Mouse (Mus musculus) left cerebral cortex, postnatal 14 days (tissue): ENCODE data around the gene Was. TPM values are rescaled to one million over a fixed set of nuclear protein-coding genes. Genes with fewer than 3 reads are reported as not detected.
A peak's percentile ranks its signal among the peaks of the same experiment; 100 is the strongest.
"Not testable (repeated sequence)": the region's sequence is repeated elsewhere in the genome, so short reads cannot be mapped to it uniquely, and the experiment has no call there.

Source experiments
- DNase-seq, 2 experiments: peaks; one replicate each; pipeline ENCODE4 v3.0.0; 2021 to 2022; ENCODE audit warnings: low spot score in 2 of 2, mixed read lengths in 1 of 2
- intact Hi-C: fragments of 180-260 bp; cut with DNase I; formaldehyde crosslinking; loops from one replicate; pipeline ENCODE4 v1.15.1; 2025
- long read RNA-seq, 2 experiments: library from polyadenylated mRNA; stranded (forward); transcript quantifications; one replicate each; pipeline ENCODE4 v2.0.0; 2021
- total RNA-seq, 2 experiments: library from RNA; stranded (reverse); gene quantifications; 2 replicates each; pipeline ENCODE4 v1.2.3; 2021

Gene Was
- 1 to 10 TPM; 1.1 to 2.9 TPM for total RNA-seq
- long read RNA-seq, experiment 1, result 0 reads
- long read RNA-seq, experiment 2, result 0 reads

DNA sequence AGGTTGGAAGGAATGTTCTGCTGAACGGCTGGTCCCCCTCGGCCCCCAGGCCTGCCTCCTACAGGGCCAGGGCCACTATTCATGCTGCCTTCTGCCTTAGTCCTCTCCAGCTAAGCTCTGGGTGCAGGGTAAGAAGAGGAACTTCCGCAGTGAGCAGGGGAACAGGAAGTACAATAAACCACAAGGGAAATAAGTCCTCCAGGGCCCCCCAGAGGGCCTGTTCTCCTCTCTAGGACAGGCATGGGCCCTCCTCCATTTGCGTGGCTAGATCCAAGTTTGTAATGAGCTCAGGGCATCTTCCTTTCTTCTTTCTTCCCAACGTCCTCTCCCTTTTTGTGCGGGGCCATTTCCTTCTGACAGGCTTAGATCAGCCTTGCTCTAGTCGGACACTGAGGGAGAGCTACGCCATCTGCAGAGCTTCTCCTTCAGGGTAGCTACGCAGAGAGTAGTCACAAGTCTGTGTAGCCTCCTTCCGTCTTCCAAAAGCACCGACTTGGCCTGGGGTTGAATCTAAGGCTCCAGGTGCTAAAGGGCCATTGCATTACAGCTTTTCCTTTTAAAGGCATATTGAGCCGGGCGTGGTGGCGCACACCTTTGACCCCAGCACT, at the start of gene Was:
Gene Was (minus strand): TSS at position 153 of the 608 bp plus-strand sequence.
- intact Hi-C loops, result no loop called here
- no peak for DNase-seq

DNA sequence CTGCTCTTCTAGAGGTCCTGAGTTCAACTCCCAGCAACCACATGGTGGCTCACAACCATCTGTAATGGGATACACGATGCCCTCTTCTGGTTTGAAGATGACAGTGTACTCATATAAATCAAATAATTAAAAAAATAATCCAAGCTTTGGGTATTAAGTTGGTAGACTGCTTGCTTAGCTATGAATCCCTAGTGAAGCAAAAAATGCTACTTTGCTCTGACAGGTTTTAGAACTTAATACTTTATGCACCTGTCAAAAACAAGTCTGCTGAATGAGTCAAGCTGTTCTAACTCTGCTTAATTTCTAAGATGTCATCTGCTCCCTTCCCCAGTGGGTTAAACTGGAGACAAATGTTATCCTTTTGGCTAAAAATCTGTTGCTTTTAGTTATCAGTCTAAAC, 49.2 kb upstream of the Was start:
- no peak for DNase-seq
- intact Hi-C loops, result loop anchor here (10.0 kb wide), 1 partner anchor 215 kb away; the partner anchor contains the start of gene Eras

DNA sequence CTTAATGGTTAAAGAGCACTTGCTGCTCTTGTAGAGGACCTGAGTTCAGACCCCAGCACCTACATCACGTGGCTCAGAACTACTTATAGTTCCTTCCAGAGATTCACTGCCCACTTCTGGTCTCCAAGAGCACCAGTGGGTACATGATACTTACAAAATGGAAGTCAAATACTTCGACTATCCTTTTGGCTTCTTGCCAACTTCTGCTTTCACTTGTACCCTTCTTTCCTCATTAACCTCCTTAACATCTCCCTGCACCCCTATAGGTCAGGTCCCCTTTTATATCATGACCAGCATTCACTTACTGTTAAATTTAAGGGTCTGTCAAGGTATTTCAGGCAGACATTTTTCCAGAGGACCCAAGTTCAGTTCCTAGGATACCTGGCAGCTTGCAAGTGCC, 45.6 kb upstream of the Was start:
- no peak for DNase-seq
- intact Hi-C loops, result loop anchor here (10.0 kb wide), 1 partner anchor 211 kb away; the partner anchor contains the start of gene Eras

DNA sequence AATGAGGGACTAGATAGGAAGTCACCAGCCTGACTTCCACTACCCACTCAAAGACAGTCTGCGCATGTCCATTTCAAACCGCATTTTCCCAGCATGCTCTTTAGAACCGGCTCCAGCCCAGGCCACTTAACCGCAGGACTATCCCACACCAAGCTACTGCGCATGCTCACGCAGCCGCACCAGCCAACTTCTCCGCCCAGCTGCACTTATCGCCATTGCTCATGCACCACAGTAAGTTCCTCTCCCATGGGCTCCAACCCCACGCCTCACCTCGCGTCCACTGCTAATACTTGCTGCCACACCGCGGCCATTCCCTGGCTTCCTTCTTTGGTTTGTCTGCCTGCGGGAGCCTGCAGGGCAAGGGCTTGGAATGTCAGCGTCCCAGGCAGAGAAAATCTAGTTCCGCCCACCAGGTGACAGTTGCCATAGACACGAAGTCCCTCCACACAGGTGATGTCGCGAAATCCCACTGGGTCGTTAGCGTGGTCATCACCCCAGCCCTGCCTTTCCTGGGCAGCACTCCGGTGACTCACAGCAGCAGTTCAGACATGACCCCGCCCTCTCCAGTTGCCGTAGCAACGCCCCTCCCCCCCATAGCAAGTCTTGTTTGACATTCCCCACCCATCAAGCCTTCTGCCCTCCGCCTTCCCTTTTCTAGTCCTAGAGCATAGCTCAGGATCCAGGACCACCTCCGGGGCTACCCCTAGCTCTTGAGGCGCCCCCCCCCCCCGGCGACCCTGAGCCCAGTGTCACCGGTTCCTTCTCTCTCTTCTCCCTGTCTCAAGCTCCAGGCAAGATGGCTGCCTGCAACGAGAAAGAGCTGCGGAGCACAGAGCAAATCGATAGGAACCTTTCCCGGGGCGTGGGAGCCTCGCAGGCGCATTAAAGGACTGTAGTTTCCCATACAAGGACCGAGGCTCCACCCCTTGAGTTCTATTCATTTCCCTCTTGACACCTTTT, 42.0 kb upstream of the Was start, which contains the start of gene Wdr13:
Gene Wdr13 (minus strand): TSS at position 876 of the 960 bp plus-strand sequence.
- DNase-seq, result peak; percentile 88 to 92
- intact Hi-C loops, result loop anchor here (10.0 kb wide), 1 partner anchor 207 kb away; the partner anchor contains the start of gene Eras

DNA sequence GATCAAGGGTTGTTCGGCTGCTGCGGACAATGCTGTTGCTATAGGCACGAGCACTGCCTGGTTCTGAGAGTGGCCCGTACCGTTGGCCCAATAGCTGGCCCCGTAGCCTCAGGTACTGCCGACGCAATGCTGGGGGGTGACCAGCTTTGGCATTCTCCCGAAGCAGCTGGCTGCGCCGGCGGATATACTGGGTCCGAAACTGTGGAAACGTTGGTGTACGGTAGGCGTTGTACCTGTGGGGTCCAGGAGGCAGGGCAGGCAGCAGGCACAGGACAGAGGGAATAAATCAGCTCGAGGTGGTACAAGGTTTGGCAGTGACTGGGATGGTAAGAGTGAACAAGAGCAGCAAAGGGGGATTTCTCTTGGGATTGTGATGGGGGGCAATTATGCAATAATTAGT, 41.1 kb upstream of the Was start:
- intact Hi-C loops, result loop anchor here (10.0 kb wide), 1 partner anchor 207 kb away; the partner anchor contains the start of gene Eras
- no peak for DNase-seq

DNA sequence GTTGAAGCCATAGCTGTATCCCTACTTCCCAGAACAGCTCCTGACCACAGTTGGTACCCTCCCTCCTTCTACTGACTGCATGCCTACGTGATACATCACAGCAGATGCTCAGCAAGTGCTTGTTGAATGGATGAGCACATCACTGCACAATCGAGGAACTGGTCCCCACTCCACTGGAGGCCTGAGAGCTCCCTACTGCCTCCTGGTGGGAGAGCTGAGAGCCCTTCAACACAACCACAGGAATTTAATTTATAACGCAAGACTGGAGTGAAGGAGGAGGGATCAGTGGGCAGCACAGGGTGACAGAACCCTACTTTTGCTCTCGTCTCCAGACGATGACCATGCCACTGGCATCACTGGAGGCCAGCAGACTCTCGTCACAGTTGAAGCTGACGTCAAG, 34.9 kb upstream of the Was start:
- no peak for DNase-seq
- intact Hi-C loops, result no loop called here

DNA sequence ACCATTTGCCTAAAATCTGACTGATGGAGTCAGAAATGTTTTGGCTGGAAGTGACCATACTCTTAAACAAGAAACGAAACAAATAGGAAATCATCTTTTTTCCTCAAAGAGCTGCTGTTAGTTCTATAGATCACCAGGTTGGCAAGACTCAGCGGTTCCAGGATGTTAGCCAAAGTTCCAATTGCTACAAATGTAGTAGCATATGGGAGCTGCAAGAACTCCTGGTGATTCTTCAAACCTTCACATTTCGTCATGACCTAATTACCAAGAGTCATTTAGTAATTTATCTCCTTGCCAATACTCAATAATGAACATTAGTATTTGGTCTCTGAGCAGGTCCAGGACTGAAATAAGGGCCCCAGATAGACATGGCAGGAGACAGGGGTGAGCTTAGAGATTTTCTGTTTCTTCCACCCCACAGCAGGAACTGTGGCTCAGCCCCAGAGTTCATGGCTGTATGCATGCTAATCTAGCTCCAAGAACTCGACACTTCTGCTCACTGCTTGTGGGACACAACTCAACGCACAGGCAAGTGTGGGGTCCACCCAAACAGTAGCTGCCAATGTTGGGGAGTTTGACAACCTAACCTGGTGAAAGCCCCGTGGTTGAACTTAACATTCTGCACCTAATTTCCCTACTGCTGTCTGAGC, 33.6 kb upstream of the Was start:
- intact Hi-C loops, result no loop called here
- no peak for DNase-seq

DNA sequence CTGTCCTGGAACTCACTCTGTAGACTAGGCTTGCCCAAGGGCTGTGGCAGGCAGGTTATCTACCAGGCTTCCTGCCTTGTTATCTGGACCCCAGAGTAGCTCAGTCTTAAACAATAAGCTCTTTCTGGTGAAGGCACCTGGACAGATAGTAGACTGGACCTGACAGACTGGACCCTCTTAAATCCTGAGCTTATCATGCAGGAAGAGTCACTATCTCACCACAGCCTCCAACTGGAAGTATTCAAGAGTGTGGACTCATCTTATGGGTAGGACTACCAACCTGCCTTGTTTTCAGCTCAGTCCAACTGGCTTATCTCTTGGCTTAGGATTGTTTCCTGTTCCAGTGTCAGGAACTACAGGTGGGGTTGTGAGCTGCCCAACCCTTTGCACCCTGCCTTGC, 27.0 kb upstream of the Was start:
- intact Hi-C loops, result no loop called here
- no peak for DNase-seq

DNA sequence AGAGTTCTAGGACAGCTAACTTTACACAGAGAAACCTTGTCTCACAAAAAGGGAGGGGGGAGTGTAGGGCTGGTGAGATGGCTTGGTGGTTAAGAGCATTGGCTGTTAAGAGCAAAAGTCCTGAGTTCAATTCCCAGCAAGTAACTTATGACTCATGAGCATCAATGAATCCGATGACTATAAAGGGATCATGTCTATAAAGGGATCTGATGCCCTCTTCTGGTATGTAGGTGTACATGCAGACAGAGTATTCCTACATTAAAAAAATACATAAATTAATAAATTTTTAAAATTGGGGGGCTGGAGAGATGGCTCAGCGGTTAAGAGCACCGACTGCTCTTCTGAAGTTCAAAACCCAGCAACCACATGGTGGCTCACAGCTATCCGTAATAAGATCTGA, 25.0 kb upstream of the Was start:
- intact Hi-C loops, result no loop called here

DNA sequence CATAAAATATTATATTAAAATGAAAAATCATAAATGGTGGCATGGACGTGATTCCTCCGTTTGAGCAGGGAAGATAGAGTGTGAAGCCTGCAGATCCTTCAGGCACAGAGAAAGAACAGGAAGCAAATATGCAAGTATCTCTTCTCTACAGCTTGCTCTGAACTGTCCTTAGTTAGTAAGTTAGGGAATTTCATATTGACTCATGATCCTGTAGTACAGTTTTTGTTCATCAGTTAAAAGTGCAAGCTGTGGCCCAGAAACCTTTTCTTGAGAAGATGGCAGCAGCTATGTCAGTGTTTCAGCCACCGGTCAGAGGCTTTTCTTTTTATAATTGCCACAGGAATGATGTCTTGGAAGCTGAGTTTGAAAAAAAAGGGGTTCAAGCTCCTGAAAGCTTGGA, 14.7 kb upstream of the Was start:
- no peak for DNase-seq
- intact Hi-C loops, result no loop called here

More for the DNA sequence above, 25.0 kb upstream of the Was start:
- no peak for DNase-seq

DNA sequence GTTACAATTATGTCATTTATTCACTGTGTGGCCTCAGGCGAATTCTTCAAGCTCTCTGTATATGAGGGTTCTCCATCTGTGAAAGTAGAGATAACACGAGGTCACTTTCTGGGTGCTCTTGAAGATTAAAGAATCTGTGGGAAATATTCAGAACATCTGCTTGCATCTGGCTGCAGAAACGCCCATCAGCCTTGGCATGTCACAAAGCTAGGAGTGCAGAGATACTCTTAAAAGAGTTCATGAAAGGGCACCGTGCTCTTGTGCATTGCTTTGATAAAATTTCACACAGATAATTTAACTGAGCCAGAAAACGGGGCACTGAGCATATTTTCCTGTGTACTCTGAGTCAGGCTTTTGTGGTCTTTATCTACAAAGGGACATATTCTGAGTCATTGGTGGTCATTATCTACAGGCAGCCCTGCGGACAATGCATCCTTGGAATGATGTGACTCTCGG, 11.9 kb upstream of the Was start:
- intact Hi-C loops, result no loop called here

DNA sequence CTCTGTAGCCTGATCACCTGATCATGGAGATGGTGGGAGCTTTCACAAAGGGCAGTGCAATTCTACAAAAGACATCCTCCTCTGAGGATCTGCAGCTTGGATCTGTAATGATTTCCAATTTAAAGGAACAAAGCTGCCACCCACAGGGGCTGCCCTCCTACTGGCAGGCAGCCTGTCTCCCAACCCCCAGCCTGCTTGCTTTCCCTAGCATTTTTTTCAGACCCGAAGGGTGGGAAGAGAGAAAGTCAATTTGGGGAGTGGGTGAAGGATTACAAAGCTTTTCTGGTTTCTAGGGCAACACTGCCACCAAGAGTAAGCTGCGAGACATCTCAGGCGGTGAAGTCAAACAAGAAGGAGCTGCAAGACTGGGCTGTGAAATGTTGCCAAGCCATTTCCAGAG, 10.7 kb upstream of the Was start:
- intact Hi-C loops, result no loop called here
- peak; percentile 76 to 87 for DNase-seq

More for the DNA sequence above, 11.9 kb upstream of the Was start:
- no peak for DNase-seq

DNA sequence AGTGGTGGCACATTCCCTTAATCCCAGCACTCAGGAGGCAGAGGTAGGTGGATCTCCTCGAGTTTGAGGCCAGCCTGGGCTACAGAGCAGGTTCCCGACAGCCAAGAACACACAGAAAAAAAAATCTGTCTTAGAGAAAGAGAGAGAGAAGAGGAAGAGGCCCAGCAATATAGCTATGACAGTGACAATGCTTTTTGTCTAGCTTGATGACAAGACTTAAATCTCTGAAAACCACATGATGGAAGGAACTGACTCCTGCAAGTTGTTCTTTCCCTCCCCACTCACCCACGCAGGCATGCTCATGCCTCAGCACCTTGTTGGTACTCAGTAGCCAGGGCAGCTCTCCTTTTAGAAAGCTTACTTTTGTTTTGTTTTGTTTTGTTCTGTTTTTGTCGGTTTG, 9.1 kb upstream of the Was start:
- intact Hi-C loops, result no loop called here
- no peak for DNase-seq

DNA sequence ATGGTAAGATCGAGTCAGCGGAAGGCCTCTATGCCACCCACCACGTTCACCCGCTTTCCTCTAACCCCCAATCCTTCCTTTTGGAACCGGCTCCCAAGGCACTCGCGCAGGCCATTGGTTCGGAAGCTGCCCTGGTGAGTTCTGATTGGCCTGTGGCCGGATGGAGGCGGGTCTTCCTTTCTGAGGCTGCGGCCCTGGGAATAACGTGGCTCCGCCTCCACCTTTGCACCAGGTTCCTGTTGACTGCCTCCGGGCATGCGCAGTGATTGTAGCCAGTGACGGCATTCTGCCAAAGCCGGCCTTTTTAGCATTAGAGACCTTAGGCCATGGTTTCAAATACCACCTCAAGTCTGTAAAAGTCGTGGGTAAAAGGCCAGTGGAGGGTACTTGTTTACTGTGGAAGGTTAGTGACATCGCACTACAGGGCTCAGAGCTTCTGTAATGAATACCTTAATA, 6.5 kb upstream of the Was start:
- intact Hi-C loops, result no loop called here
- DNase-seq, result peak; percentile 97 to 98

DNA sequence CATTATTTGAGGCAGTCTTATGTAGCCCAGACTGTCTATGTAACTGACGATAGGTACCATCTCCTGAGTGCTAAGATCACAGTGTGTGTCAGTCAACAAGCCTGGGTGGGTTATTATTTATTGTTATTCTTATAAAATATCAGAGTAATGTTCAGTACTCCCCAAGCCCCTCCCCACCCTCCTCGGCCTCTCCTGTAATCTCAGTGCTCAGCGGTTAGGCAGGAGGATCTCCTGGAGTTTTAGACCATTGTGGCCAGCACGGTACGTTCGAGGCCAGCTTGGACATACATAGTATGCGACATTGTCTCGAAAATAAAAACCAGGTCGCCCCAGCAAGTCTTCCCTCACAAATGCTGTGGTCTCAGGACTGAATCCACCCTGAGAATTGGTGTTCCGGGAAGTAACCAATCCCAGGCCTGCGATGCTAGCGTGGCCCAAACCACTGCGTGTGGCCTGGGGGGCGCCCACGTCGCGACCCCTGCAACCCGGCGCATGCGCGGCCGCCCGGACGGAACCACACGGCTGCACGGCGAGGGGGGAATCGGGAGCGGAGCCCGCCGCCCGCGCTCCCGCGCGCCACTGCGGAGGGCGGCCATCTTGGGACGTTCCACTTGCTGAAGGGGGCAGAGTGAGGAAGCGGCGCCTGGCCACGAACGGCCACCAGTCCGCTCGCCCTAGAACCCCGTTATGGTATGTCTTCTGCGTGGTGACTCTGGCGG, 5.9 kb upstream of the Was start:
- intact Hi-C loops, result not testable (repeated sequence)
- DNase-seq, result peak; percentile 71 to 88

DNA sequence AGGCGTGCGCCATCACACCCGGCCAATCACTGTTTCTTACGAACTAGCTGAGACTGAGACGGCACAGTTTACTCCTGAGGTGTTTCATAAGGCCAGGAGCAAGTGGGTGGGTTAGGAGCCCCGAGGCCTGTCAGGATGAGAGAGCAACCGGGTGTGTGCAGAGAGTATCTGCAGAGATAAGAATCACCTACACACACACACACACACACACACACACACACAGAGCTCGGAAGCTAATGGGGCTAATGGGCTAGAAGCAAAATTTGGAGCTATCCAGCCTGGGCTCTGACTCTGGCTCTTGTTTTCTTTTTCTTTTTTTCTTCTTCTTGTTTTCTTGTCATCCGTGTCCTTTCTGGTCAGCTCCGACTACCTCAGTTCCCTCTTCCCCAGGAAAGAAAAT, 5.2 kb upstream of the Was start:
- DNase-seq, result no peak

DNA sequence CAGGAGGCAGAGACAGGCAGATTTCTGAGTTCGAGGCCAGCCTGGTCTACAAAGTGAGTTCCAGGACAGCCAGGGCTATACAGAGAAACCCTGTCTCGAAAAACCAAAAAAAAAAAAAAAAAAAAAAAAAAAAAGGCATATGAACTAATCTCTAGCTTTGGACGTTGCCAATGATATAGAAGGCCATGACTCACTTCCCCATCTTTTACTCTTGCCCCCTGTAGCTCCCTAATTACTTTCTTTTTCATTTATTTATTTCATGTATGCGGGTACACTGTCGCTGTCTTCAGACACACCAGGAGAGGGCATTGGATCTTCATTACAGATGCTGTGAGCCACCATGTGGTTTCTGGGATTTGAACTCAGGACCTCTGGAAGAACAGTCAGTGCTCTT, 653 bp upstream of the Was start:
- DNase-seq, intact Hi-C loops: not testable (repeated sequence)

More for the DNA sequence above, 5.2 kb upstream of the Was start:
- intact Hi-C loops, result no loop called here

DNA sequence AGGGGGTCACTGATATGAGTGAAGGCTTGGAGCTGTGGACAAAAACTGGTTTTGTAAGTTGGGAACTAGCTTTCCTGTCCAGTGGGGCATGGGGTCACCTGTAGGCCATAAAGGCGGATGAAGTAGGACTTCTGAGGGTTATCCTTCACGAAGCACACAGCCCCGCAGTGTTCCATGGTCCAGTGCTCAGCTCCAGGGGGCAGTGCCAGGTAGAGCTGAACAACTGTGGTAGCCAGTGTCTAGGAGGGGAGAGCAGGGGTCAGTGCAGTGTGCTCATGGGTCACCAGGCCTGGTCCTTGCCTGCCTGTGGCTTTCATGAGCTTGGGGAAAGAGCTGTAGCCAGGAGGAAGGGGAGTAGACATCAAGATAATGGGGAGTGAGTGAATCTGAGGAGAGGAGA, 552 bp downstream of the Was start:
- DNase-seq, result no peak

DNA sequence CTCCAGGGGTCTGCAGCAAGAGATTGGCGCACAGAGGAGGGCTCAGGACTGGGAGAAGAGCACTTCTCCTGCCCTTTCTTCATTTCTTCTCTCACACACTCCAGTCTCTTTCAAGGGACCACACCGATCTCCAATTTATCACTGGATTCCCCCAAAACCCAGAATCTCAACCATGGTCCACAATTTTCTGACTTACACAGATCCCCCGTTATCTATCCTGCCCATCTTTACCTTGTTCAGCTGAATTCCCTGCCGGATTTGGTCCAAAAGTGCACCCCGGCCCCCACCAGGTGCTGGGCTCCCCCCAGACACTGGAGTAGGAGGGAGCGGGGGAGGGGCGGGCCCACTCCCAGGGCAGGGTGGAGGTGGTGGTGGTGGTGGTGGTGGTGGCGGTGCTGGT, 4.7 kb downstream of the Was start:
- intact Hi-C loops, result no loop called here

More for the DNA sequence above, 552 bp downstream of the Was start:
- intact Hi-C loops, result no loop called here

More for the DNA sequence above, 4.7 kb downstream of the Was start:
- DNase-seq, result no peak
